Mouse (Mus musculus): ENCODE measurements around the gene Trim11. TPM values are rescaled to one million over a fixed set of nuclear protein-coding genes. Genes with fewer than 3 reads are reported as not detected.

The Trim11 gene
- polyA plus RNA-seq, 1 experiment from 2014 or later, result 17.5 TPM

DNA sequence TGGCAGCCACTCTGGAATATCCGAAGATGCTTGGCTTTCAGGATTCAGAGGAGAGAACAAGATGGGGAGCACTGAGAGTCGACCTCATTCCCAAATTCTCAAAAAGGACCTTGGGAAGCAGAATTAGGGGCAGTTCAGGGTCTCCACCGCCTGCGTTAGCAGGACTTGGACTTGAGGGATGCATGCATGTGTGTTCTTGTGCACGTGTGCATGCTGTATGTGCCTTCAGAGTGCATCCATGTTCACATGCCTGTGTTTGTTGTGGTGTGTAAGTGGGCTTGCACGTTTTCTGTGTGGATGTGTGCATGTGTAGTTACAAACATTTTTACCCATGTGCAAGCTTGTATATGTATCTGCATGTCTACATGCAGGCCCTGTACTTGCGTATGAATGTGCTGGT, 13.7 kb upstream of the Trim11 start:
- ATAC-seq, result no peak
- H3K36me3 ChIP-seq (ENCODE audit: control insufficient read depth, insufficient read depth, low read length), result no peaks in the 10 kb centered on the region
- 85% methylated on average over 7 of the region's 7 CpGs for WGBS

DNA sequence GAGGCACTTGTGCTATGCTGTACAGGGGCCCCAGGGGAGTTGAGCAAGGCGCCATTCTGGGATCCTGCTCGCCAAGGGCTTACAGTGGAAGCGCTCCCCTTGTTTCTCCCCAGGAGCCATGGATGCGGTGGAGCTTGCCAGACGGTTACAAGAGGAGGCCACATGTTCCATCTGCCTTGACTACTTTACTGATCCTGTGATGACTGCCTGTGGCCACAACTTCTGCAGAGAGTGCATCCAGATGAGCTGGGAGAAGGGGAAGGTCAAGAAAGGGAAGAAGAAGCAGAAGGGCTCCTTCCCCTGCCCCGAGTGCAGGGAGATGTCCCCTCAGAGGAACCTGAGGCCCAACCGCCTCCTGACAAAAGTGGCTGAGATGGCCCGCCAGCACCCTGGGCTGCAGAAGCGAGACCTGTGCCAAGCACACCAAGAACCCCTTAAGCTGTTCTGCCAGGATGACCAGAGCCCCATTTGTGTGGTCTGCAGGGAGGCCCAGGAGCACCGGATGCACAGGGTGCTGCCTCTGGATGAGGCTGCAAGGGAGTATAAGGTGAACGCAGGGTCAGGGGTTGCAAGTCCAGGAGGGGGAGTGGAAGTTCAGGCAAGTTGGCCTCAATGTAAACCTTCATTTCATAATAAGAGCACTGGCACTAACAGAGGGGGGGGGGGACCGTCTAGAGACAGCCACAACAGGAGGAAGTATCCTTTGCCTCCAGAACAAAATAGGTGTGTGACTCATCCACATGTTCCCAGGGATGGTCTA, 12.7 kb upstream of the Trim11 start:
- 46% methylated on average over 12 of the region's 12 CpGs for WGBS
- ATAC-seq, result peak; percentile 41
- no peaks in the 10 kb centered on the region for H3K36me3 ChIP-seq (ENCODE audit: control insufficient read depth, insufficient read depth, low read length)
- peak overlapping the region; percentile 16; the same call in 1 of the 2 replicates for H3K4me2 ChIP-seq (ENCODE audit: low read depth, low read length)
- H3K9me3 ChIP-seq (ENCODE audit: control insufficient read depth, low read length), result peaks cover 5% of the 10 kb centered on the region; the same call in 1 of the 2 replicates
- H3K4me1 ChIP-seq (ENCODE audit: control insufficient read depth, insufficient read depth, low read length), result peaks cover 17% of the 10 kb centered on the region
- H3K27ac ChIP-seq (ENCODE audit: low read length), result no peak overlapping the region
- peak overlapping the region; percentile 29; the same call in 1 of the 2 replicates for H3K9ac ChIP-seq (ENCODE audit: low read depth, low read length)
- H3K4me3 ChIP-seq (ENCODE audit: low read length), result no peak overlapping the region
- H3K27me3 ChIP-seq (replicated peaks; ENCODE audit: control insufficient read depth, insufficient read depth, low read length), result peaks cover 2% of the 10 kb centered on the region; the same call in 1 of the 2 replicates

More for the DNA sequence above, 13.7 kb upstream of the Trim11 start:
- peaks cover 21% of the 10 kb centered on the region for H3K4me1 ChIP-seq (ENCODE audit: control insufficient read depth, insufficient read depth, low read length)
- no peak overlapping the region for H3K27ac ChIP-seq (ENCODE audit: low read length)
- peaks cover 5% of the 10 kb centered on the region; the same call in 1 of the 2 replicates for H3K9me3 ChIP-seq (ENCODE audit: control insufficient read depth, low read length)
- H3K4me2 ChIP-seq (ENCODE audit: low read depth, low read length), result no peak overlapping the region
- H3K27me3 ChIP-seq (replicated peaks; ENCODE audit: control insufficient read depth, insufficient read depth, low read length), result peaks cover 2% of the 10 kb centered on the region; the same call in 1 of the 2 replicates
- H3K4me3 ChIP-seq (ENCODE audit: low read length), result no peak overlapping the region
- H3K9ac ChIP-seq (ENCODE audit: low read depth, low read length), result no peak overlapping the region

DNA sequence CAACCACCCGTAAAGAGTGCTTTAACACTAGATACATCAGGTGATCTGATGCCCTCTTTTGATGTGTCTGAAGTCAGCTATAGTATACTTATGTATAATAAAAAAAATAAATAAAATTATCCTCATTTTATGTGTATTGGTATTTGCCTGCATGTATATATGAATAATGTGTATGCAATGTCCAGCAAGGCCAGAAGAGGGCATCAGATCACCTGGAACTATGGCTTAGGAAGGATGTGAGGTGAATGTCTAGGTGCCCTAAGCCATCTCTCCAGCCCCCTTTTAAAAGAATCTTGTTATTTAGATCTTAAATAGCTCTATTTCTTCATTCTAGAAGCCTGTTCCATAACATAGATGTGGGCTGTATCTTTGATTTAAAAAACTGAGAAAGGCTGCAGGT, 10.5 kb upstream of the Trim11 start:
- ATAC-seq, result no peak
- H3K4me2 ChIP-seq (ENCODE audit: low read depth, low read length), result no peak overlapping the region
- WGBS, result 98% methylated on average over 1 of the region's 1 CpGs
- H3K4me1 ChIP-seq (ENCODE audit: control insufficient read depth, insufficient read depth, low read length), result peaks cover 17% of the 10 kb centered on the region
- no peaks in the 10 kb centered on the region for H3K9me3 ChIP-seq (ENCODE audit: control insufficient read depth, low read length)
- no peak overlapping the region for H3K27ac ChIP-seq (ENCODE audit: low read length)
- no peak overlapping the region for H3K4me3 ChIP-seq (ENCODE audit: low read length)
- H3K36me3 ChIP-seq (ENCODE audit: control insufficient read depth, insufficient read depth, low read length), result no peaks in the 10 kb centered on the region
- H3K9ac ChIP-seq (ENCODE audit: low read depth, low read length), result no peak overlapping the region
- no peaks in the 10 kb centered on the region; the same call in 1 of the 2 replicates for H3K27me3 ChIP-seq (replicated peaks; ENCODE audit: control insufficient read depth, insufficient read depth, low read length)

DNA sequence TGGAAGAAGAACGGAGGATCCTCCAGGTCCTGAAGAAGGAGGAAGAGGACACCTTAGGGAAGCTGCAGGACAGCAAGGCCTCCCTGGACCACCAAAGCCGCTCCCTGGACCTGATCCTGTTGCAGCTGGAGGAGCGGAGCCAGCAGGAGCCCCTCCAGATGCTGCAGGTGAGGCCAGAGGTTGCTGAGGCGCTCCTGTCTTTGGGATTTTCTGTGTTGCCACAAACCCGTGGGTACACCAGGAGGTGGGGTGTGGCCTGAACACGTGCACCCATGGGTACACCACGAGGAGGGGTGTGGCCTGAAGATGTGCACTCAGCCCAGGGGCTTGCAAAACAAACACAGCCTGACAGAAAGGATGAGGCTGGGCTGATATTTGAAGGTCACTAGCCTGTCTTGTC, 9.3 kb upstream of the Trim11 start:
- Histone ChIP-seq H3K4me2 (ENCODE audit: low read depth, low read length) (no peak overlapping the region), H3K4me1 (ENCODE audit: control insufficient read depth, insufficient read depth, low read length) (peaks cover 17% of the 10 kb centered on the region), H3K27me3 (replicated peaks; ENCODE audit: control insufficient read depth, insufficient read depth, low read length) (no peaks in the 10 kb centered on the region), H3K36me3 (ENCODE audit: control insufficient read depth, insufficient read depth, low read length) (no peaks in the 10 kb centered on the region), H3K9ac (ENCODE audit: low read depth, low read length) (no peak overlapping the region), H3K9me3 (ENCODE audit: control insufficient read depth, low read length) (no peaks in the 10 kb centered on the region), H3K4me3 (ENCODE audit: low read length) (no peak overlapping the region), H3K27ac (ENCODE audit: low read length) (no peak overlapping the region)
- ATAC-seq, result no peak
- 74% methylated on average over 7 of the region's 7 CpGs for WGBS

DNA sequence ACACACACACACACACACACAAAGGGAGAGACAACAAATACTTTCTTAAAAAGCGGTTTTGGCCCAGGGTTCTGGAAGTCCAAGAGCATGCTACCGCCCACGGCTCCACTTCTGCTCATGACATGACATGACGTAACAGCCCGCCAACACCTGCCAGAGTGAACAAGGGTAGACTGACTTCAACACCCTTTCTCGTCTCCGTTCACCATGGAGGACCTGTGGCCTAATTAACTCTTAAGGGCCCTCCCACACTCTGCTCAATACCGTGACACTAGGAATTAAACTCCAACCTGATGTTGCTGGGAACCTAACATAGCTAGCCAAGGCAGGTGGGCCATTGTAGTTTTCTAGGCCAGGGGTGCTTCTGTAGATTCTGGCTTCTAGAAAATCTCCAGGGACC, 8.9 kb upstream of the Trim11 start:
- H3K27ac ChIP-seq (ENCODE audit: low read length), result no peak overlapping the region
- H3K9me3 ChIP-seq (ENCODE audit: control insufficient read depth, low read length), result no peaks in the 10 kb centered on the region
- no peaks in the 10 kb centered on the region for H3K36me3 ChIP-seq (ENCODE audit: control insufficient read depth, insufficient read depth, low read length)
- H3K9ac ChIP-seq (ENCODE audit: low read depth, low read length), result no peak overlapping the region
- H3K4me3 ChIP-seq (ENCODE audit: low read length), result no peak overlapping the region
- H3K27me3 ChIP-seq (replicated peaks; ENCODE audit: control insufficient read depth, insufficient read depth, low read length), result no peaks in the 10 kb centered on the region
- H3K4me2 ChIP-seq (ENCODE audit: low read depth, low read length), result no peak overlapping the region
- peaks cover 15% of the 10 kb centered on the region for H3K4me1 ChIP-seq (ENCODE audit: control insufficient read depth, insufficient read depth, low read length)
- no peak for ATAC-seq
- 72% methylated on average over 8 of the region's 8 CpGs for WGBS

DNA sequence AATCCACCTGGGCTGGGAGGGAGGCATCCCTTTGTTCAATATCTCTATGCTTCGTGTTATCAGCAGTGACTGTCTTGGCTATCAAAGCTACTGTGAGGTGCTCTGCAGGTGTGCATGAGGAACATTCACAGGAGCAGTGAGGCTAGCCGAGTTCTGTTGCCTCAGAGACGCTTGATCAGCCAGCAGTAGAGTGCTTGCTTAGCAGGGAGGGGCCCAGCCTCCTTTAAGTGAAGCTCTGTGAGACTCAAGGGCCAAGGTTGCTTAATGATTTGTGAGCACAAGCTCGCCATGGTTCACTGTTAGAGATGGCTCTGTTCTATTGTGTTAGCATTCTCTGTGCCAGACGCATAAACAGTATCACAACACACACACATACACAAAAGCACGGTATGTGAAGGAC, 8.2 kb upstream of the Trim11 start:
- Histone ChIP-seq H3K9me3 (ENCODE audit: control insufficient read depth, low read length) (no peaks in the 10 kb centered on the region), H3K4me3 (ENCODE audit: low read length) (no peak overlapping the region), H3K4me2 (ENCODE audit: low read depth, low read length) (no peak overlapping the region), H3K4me1 (ENCODE audit: control insufficient read depth, insufficient read depth, low read length) (peaks cover 15% of the 10 kb centered on the region), H3K9ac (ENCODE audit: low read depth, low read length) (no peak overlapping the region), H3K27ac (ENCODE audit: low read length) (no peak overlapping the region), H3K27me3 (replicated peaks; ENCODE audit: control insufficient read depth, insufficient read depth, low read length) (no peaks in the 10 kb centered on the region), H3K36me3 (ENCODE audit: control insufficient read depth, insufficient read depth, low read length) (no peaks in the 10 kb centered on the region)
- 48% methylated on average over 6 of the region's 6 CpGs for WGBS
- peak; percentile 83 for ATAC-seq

DNA sequence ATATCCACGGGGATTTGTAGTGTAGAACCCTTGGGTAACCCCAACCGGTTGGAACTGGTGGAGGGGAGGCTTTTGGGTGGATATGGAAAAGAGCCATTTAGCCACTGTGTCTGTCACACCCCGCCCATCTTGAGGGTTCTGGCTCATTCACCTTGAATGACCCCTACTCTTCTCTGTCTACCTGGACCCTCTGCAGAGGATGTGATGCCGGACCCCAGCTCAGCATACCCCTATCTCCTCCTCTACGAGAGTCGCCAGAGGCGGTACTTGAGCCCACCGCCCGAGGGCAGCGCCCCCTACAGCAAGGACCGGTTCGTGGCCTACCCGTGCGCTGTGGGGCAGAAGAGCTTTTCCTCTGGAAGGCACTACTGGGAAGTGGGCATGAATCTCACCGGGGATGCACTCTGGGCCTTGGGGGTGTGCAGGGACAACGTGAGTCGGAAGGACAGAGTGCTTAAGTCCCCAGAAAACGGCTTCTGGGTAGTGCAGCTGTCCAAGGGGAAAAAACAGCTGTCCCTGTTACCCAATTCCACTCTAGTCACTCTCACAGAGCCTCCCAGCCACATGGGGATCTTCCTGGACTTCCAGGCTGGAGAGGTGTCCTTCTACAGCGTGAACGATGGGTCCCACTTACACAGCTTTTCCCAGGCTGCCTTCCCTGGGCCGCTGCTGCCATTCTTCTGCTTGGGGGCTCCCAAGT, 6.9 kb upstream of the Trim11 start:
- Histone ChIP-seq H3K4me2 (ENCODE audit: low read depth, low read length) (no peak overlapping the region), H3K9me3 (ENCODE audit: control insufficient read depth, low read length) (no peaks in the 10 kb centered on the region), H3K9ac (ENCODE audit: low read depth, low read length) (no peak overlapping the region), H3K4me3 (ENCODE audit: low read length) (no peak overlapping the region), H3K4me1 (ENCODE audit: control insufficient read depth, insufficient read depth, low read length) (peaks cover 7% of the 10 kb centered on the region), H3K36me3 (ENCODE audit: control insufficient read depth, insufficient read depth, low read length) (no peaks in the 10 kb centered on the region), H3K27me3 (replicated peaks; ENCODE audit: control insufficient read depth, insufficient read depth, low read length) (no peaks in the 10 kb centered on the region), H3K27ac (ENCODE audit: low read length) (no peak overlapping the region)
- ATAC-seq, result no peak
- 90% methylated on average over 21 of the region's 21 CpGs for WGBS

DNA sequence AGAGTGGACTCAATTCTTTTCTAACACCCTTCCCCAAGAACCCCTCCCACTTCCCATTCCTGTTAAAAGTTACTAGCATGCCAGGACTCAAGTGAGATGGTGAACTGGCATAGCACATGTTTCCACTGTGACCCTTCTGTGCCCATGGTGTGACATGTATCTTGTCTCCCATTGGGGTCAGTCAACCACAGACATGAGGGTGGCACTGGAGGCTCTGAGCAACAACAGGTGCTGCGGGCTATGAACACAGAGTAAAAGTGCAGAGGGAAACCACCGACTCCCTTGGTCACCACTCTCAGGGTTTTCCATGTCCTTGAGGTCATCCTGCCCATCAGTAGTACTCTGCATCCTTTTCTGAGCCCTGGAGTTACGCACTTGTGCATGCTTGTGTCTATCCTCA, 6.1 kb upstream of the Trim11 start:
- no peaks in the 10 kb centered on the region for H3K9me3 ChIP-seq (ENCODE audit: control insufficient read depth, low read length)
- H3K27me3 ChIP-seq (replicated peaks; ENCODE audit: control insufficient read depth, insufficient read depth, low read length), result no peaks in the 10 kb centered on the region
- WGBS, result 91% methylated on average over 3 of the region's 3 CpGs
- H3K4me2 ChIP-seq (ENCODE audit: low read depth, low read length), result no peak overlapping the region
- H3K36me3 ChIP-seq (ENCODE audit: control insufficient read depth, insufficient read depth, low read length), result no peaks in the 10 kb centered on the region
- ATAC-seq, result no peak
- no peak overlapping the region for H3K27ac ChIP-seq (ENCODE audit: low read length)
- no peak overlapping the region for H3K9ac ChIP-seq (ENCODE audit: low read depth, low read length)
- H3K4me1 ChIP-seq (ENCODE audit: control insufficient read depth, insufficient read depth, low read length), result peaks cover 7% of the 10 kb centered on the region
- H3K4me3 ChIP-seq (ENCODE audit: low read length), result no peak overlapping the region

DNA sequence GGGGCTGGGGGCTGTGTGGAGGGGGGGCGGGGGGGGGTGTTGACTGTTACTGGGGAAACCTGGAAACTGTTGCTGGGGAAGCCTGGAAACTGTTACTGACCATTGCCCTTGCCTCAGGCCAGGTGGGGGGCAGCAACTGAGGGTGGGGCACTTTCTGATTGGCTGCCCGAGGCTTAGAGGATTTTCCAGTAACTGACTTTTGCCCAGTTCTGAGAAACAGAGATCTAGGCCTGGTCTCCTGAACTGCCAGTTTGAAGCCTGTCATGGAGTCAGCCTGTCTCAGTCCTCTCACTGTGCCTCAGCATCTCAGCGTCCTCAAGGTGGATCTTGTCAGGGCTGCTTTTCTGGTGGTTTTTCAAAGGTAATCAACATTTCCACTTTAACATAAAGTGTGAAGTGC, 3.5 kb upstream of the Trim11 start:
- no peaks in the 10 kb centered on the region for H3K27me3 ChIP-seq (replicated peaks; ENCODE audit: control insufficient read depth, insufficient read depth, low read length)
- H3K4me2 ChIP-seq (ENCODE audit: low read depth, low read length), result no peak overlapping the region
- no peak overlapping the region for H3K27ac ChIP-seq (ENCODE audit: low read length)
- ATAC-seq, result no peak
- H3K36me3 ChIP-seq (ENCODE audit: control insufficient read depth, insufficient read depth, low read length), result no peaks in the 10 kb centered on the region
- no peak overlapping the region for H3K4me3 ChIP-seq (ENCODE audit: low read length)
- peaks cover 11% of the 10 kb centered on the region for H3K4me1 ChIP-seq (ENCODE audit: control insufficient read depth, insufficient read depth, low read length)
- no peak overlapping the region for H3K9ac ChIP-seq (ENCODE audit: low read depth, low read length)
- 87% methylated on average over 3 of the region's 3 CpGs for WGBS
- H3K9me3 ChIP-seq (ENCODE audit: control insufficient read depth, low read length), result no peaks in the 10 kb centered on the region
